Mouse (Mus musculus) kidney, adult 2 months (tissue): ENCODE measurements around the gene Gsk3a.

Experiments used
- CTCF ChIP-seq: fragments of 200-500 bp; conservative IDR thresholded peaks from 2 replicates; pipeline ENCODE4 v1.5.1; 2011; ENCODE audit warnings: low read depth, mild to moderate bottlenecking, control low read depth, low read length, moderate library complexity, mixed read lengths; ENCODE audit not compliant: insufficient read depth, insufficient read length
- POLR2A ChIP-seq: fragments of 200-500 bp; IDR thresholded peaks from one replicate; pipeline ENCODE4 v1.6.1; 2011; ENCODE audit warnings: low read depth, low read length, control low read depth

GRCm38 (mm10) chr7:25263968-25264870, 26.6 kb upstream of the Gsk3a start:
- TF ChIP-seq CTCF, result no peak
- no peak for TF ChIP-seq POLR2A
